Mouse (Mus musculus): ENCODE results near the gene Far1.
A peak's percentile ranks its signal among the peaks of the same experiment; 100 is the strongest.

The Far1 gene

GRCm38 (mm10) chr7:113571121-113571520 lies 57.5 kb downstream of the Far1 start:
- no peak for DNase-seq (ENCODE audit: low read depth, low spot score)

- no peak for DNase-seq (ENCODE audit: low read depth, low spot score)
Measured at GRCm38 (mm10) chr7:113572741-113573140, 59.1 kb downstream of the Far1 start.

- DNase-seq (ENCODE audit: low read depth, low spot score) = no peak
Measured at GRCm38 (mm10) chr7:113582111-113582510, 68.5 kb downstream of the Far1 start.

- no peak for DNase-seq (ENCODE audit: low read depth, low spot score)
Measured at GRCm38 (mm10) chr7:113589211-113589610, 75.6 kb downstream of the Far1 start.

- no peak for DNase-seq (ENCODE audit: low read depth, low spot score)
Measured at GRCm38 (mm10) chr7:113590330-113590729, 76.7 kb downstream of the Far1 start.

GRCm38 (mm10) chr7:113591084-113591483 lies 77.5 kb downstream of the Far1 start:
- DNase-seq (ENCODE audit: low read depth, low spot score) = peak; percentile 31

GRCm38 (mm10) chr7:113591557-113592354 lies 78.1 kb downstream of the Far1 start:
- DNase-seq (ENCODE audit: low read depth, low spot score) = peak; percentile 6

- no peak for DNase-seq (ENCODE audit: low read depth, low spot score)
Measured at GRCm38 (mm10) chr7:113592696-113593095, 79.1 kb downstream of the Far1 start.

- peak; percentile 91 for DNase-seq (ENCODE audit: low read depth, low spot score)
Measured at GRCm38 (mm10) chr7:113594363-113594762, 80.7 kb downstream of the Far1 start.

- no peak for DNase-seq (ENCODE audit: low read depth, low spot score)
Measured at GRCm38 (mm10) chr7:113597231-113597630, 83.6 kb downstream of the Far1 start.

- no peak for DNase-seq (ENCODE audit: low read depth, low spot score)
Measured at GRCm38 (mm10) chr7:113601803-113602202, 88.2 kb downstream of the Far1 start.

GRCm38 (mm10) chr7:113607928-113608327 lies 94.3 kb downstream of the Far1 start:
- peak; percentile 20 for DNase-seq (ENCODE audit: low read depth, low spot score)

GRCm38 (mm10) chr7:113609027-113609705 lies 95.5 kb downstream of the Far1 start:
- peak; percentile 65 for DNase-seq (ENCODE audit: low read depth, low spot score)

GRCm38 (mm10) chr7:113612628-113613027 lies 99.0 kb downstream of the Far1 start:
- DNase-seq (ENCODE audit: low read depth, low spot score) = no peak

- no peak for DNase-seq (ENCODE audit: low read depth, low spot score)
Measured at GRCm38 (mm10) chr7:113614198-113614927, 100.7 kb downstream of the Far1 start.

- DNase-seq (ENCODE audit: low read depth, low spot score) = no peak
Measured at GRCm38 (mm10) chr7:113619166-113619565, 105.5 kb downstream of the Far1 start.

- DNase-seq (ENCODE audit: low read depth, low spot score) = no peak
Measured at GRCm38 (mm10) chr7:113619768-113620167, 106.1 kb downstream of the Far1 start.
